Mouse (Mus musculus): ENCODE data around the gene Slc34a3. TPM values are rescaled to one million over a fixed set of nuclear protein-coding genes. Genes with fewer than 3 reads are reported as not detected.

Slc34a3 gene
- total RNA-seq, 1 experiment from 2014 or later: not detected

DNA sequence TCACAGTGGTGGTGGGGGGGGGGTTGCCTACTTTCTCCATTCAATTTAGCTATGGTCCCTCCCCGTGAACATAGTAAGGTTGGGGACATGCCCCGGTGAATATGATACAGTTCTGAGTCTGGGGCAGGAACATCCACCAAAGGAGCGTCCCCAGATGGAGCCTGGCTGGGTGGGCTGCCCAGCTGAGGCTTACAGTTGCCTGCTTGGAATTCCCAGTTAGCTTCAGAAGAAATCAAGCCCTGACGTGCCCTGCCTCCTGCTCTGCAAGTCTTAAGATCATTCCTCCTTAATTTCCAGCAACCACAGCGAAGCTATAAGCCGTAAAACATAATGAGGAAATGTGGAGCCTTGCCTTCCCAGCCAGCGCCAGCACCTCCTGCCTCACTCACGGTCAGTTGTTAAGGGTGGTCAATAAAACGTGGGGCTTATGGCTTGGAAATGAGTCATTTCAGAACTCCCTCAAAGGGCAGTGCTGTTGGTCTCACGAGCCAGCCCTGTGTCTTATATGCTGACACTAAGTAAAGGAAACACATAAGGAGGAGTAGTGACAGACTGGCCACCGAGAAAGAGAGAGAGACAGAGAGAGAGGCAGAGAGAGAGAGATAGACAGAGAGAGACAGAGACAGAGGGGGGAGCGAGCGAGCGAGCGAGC lies 54.5 kb downstream of the Slc34a3 start:
- no peak for ATAC-seq (ENCODE audit: extremely low read depth, insufficient number of reproducible peaks, low FRiP score, poor library complexity, severe bottlenecking)

Other genes with a start within 250 kb of the Slc34a3 start
- 21.5 and 22.8 TPM in 2 replicates for gene Nsmf, start 180.0 kb downstream of the Slc34a3 start, total RNA-seq (2017)
- gene Entpd8, start 154.1 kb downstream of the Slc34a3 start, total RNA-seq (2017): not detected in 2 replicates
- gene Noxa1, start 139.2 kb downstream of the Slc34a3 start, total RNA-seq (2017): not detected in 2 replicates
- gene Nrarp, start 53.6 kb downstream of the Slc34a3 start, total RNA-seq (2017): 1.7 and 3.6 TPM in 2 replicates
- 50.0 and 56.1 TPM in 2 replicates for gene Tor4a, start 37.5 kb downstream of the Slc34a3 start, total RNA-seq (2017)
- gene Nelfb, start 22.9 kb downstream of the Slc34a3 start, total RNA-seq (2017): 95.0 and 104 TPM in 2 replicates
- gene Stpg3, start 19.7 kb downstream of the Slc34a3 start, total RNA-seq (2017): not detected in 2 replicates
- gene Fam166a, start 15.6 kb downstream of the Slc34a3 start, total RNA-seq (2017): not detected in 2 replicates
- gene Tubb4b, start 9.7 kb downstream of the Slc34a3 start, total RNA-seq (2017): 222 and 223 TPM in 2 replicates
- not detected in 2 replicates for gene Rnf224, start 2.4 kb upstream of the Slc34a3 start, total RNA-seq (2017)
- gene Rnf208, start 7.9 kb upstream of the Slc34a3 start, total RNA-seq (2017): 0.58 TPM in 1 of 2 replicates, not detected in the other
- 1.0 TPM in 1 of 2 replicates, not detected in the other for gene Cysrt1, start 8.1 kb upstream of the Slc34a3 start, total RNA-seq (2017)
- 6.1 and 8.7 TPM in 2 replicates for gene AL732309.1, start 12.5 kb upstream of the Slc34a3 start, total RNA-seq (2017)
- gene Tmem203, start 21.1 kb upstream of the Slc34a3 start, total RNA-seq (2017): 6.9 and 16.7 TPM in 2 replicates
- gene Tprn, start 28.3 kb upstream of the Slc34a3 start, total RNA-seq (2017): 4.9 and 6.9 TPM in 2 replicates
- gene Ssna1, start 38.1 kb upstream of the Slc34a3 start, total RNA-seq (2017): 31.0 and 33.0 TPM in 2 replicates
- 49.5 and 82.2 TPM in 2 replicates for gene Anapc2, start 38.1 kb upstream of the Slc34a3 start, total RNA-seq (2017)
- gene Tmem210, start 53.8 kb upstream of the Slc34a3 start, total RNA-seq (2017): not detected in 2 replicates
- gene Lrrc26, start 55.6 kb upstream of the Slc34a3 start, total RNA-seq (2017): not detected in 2 replicates
- not detected in 2 replicates for gene Grin1, start 84.8 kb upstream of the Slc34a3 start, total RNA-seq (2017)
- 49.2 and 79.5 TPM in 2 replicates for gene Man1b1, start 98.0 kb upstream of the Slc34a3 start, total RNA-seq (2017)
- 24.7 and 25.5 TPM in 2 replicates for gene Dpp7, start 122.0 kb upstream of the Slc34a3 start, total RNA-seq (2017)
- gene Uap1l1, start 131.3 kb upstream of the Slc34a3 start, total RNA-seq (2017): 8.7 and 11.7 TPM in 2 replicates
- gene Sapcd2, start 138.0 kb upstream of the Slc34a3 start, total RNA-seq (2017): not detected in 2 replicates
- not detected in 2 replicates for gene Entpd2, start 161.5 kb upstream of the Slc34a3 start, total RNA-seq (2017)
- not detected in 2 replicates for gene Npdc1, start 165.0 kb upstream of the Slc34a3 start, total RNA-seq (2017)
- gene Fut7, start 188.9 kb upstream of the Slc34a3 start, total RNA-seq (2017): 4.0 and 4.5 TPM in 2 replicates
- gene Abca2, start 194.3 kb upstream of the Slc34a3 start, total RNA-seq (2017): 15.7 and 21.4 TPM in 2 replicates
- gene Clic3, start 222.5 kb upstream of the Slc34a3 start, total RNA-seq (2017): not detected in 2 replicates
- 38.3 and 54.9 TPM in 2 replicates for gene Paxx, start 226.7 kb upstream of the Slc34a3 start, total RNA-seq (2017)
- gene Ptgds, start 235.7 kb upstream of the Slc34a3 start, total RNA-seq (2017): not detected in 2 replicates

All from neutrophil, adult 5-6 weeks (primary cell).